10 mouse cellular contexts compared by ENCODE assay signal in genomic region chr7:119356251-119356650, GRCm38 (mm10).
DNase-seq lines count a peak whose midpoint lies in the region; ATAC-seq and TF ChIP-seq lines count a peak whose summit lies in the region.
"Had no signal": no experiment of that assay in that cellular context is flagged by ENCODE, and none has a peak within 500 bp of the region (broad histone marks: within the 10 kb centered on the region; RNA-seq: fewer than 3 reads in every experiment).

No protein-coding gene starts in this region.

- no peaks in the 10 kb centered on the region for H3K79me2 ChIP-seq in myocyte (ENCODE audit: control insufficient read depth, insufficient read depth)

- no peak overlapping the region for H3ac ChIP-seq in myocyte (ENCODE audit: control insufficient read depth, insufficient read length)

- no peaks in the 10 kb centered on the region for H3K9me3 ChIP-seq in kidney, postnatal 0 days (replicated peaks; ENCODE audit: low read length)
- no peaks in the 10 kb centered on the region for H3K9me3 ChIP-seq in intestine, postnatal 0 days (ENCODE audit: control insufficient read depth)
- H3K9me3 ChIP-seq: embryonic facial prominence, embryonic 13.5 days; limb, embryonic 13.5 days had no signal

- no peak for ATAC-seq in kidney, postnatal 0 days (replicated peaks; ENCODE audit: low FRiP score, low read depth)
- ATAC-seq in intestine, postnatal 0 days: no peak

- H3K4me2 ChIP-seq in kidney, postnatal 0 days (ENCODE audit: low read length): no peak overlapping the region
- H3K4me2 ChIP-seq in myocyte (ENCODE audit: low read depth): no peak overlapping the region
- no peak overlapping the region for H3K4me2 ChIP-seq in intestine, postnatal 0 days (replicated peaks; ENCODE audit: low read depth)
- H3K4me2 ChIP-seq: embryonic facial prominence, embryonic 13.5 days; limb, embryonic 13.5 days had no signal

- H3K36me3 ChIP-seq in kidney, postnatal 0 days (ENCODE audit: insufficient read depth, low read length): no peaks in the 10 kb centered on the region
- H3K36me3 ChIP-seq in myocyte (ENCODE audit: control insufficient read depth, insufficient read depth): no peaks in the 10 kb centered on the region
- no peaks in the 10 kb centered on the region for H3K36me3 ChIP-seq in intestine, postnatal 0 days (ENCODE audit: control insufficient read depth, insufficient read depth)
- H3K36me3 ChIP-seq: embryonic facial prominence, embryonic 13.5 days; limb, embryonic 13.5 days had no signal

- no peak overlapping the region for H3K4me3 ChIP-seq in kidney, postnatal 0 days (replicated peaks; ENCODE audit: low read depth, low read length)
- H3K4me3 ChIP-seq in myocyte: no peak overlapping the region
- H3K4me3 ChIP-seq in intestine, postnatal 0 days (ENCODE audit: low read depth, low read length): no peak overlapping the region
- H3K4me3 ChIP-seq: embryonic facial prominence, embryonic 13.5 days; gastrocnemius, adult 2 months; limb, embryonic 13.5 days had no signal

- no peak overlapping the region for H3K9ac ChIP-seq in kidney, postnatal 0 days (ENCODE audit: low read depth, low read length)
- no peak overlapping the region for H3K9ac ChIP-seq in intestine, postnatal 0 days (ENCODE audit: low read depth, low read length)
- H3K9ac ChIP-seq: embryonic facial prominence, embryonic 13.5 days; limb, embryonic 13.5 days had no signal

- no peak overlapping the region for H3K27ac ChIP-seq in kidney, postnatal 0 days
- no peak overlapping the region for H3K27ac ChIP-seq in intestine, postnatal 0 days (ENCODE audit: low read depth, low read length)
- H3K27ac ChIP-seq: embryonic facial prominence, embryonic 13.5 days; gastrocnemius, adult 2 months; limb, embryonic 13.5 days had no signal

- TF ChIP-seq POLR2A in myocyte (IDR thresholded peaks at IDR 0.05; ENCODE audit: insufficient read length, low read depth): no peak

- H3K4me1 ChIP-seq in kidney, postnatal 0 days (replicated peaks; ENCODE audit: insufficient read depth, low read length): no peaks in the 10 kb centered on the region
- no peaks in the 10 kb centered on the region for H3K4me1 ChIP-seq in intestine, postnatal 0 days (replicated peaks; ENCODE audit: control insufficient read depth, insufficient read depth, low read length)
- H3K4me1 ChIP-seq: embryonic facial prominence, embryonic 13.5 days; limb, embryonic 13.5 days had no signal

- H3K27me3 ChIP-seq in kidney, postnatal 0 days (ENCODE audit: insufficient read depth, low read length): no peaks in the 10 kb centered on the region
- no peaks in the 10 kb centered on the region for H3K27me3 ChIP-seq in myocyte (ENCODE audit: control insufficient read depth, insufficient read depth, insufficient read length)
- H3K27me3 ChIP-seq in intestine, postnatal 0 days (replicated peaks; ENCODE audit: control insufficient read depth, insufficient read depth, low read length): no peaks in the 10 kb centered on the region
- H3K27me3 ChIP-seq: embryonic facial prominence, embryonic 13.5 days; limb, embryonic 13.5 days had no signal

- no peak for TF ChIP-seq CTCF in kidney, postnatal 0 days (IDR thresholded peaks at IDR 0.05; ENCODE audit: low read depth)
- no peak for TF ChIP-seq CTCF in intestine, postnatal 0 days (IDR thresholded peaks at IDR 0.05; ENCODE audit: low read depth)

- DNase-seq in kidney, postnatal 0 days (ENCODE audit: low spot score): peak; percentile 29
- DNase-seq in kidney, adult 18-20 months: no peak
- DNase-seq in Muller cell, postnatal 12 days (ENCODE audit: inconsistent ontology term): peak; percentile 5
- peak; percentile 75 for DNase-seq in embryo, embryonic 10 days (ENCODE audit: low spot score)
- DNase-seq in spleen, postnatal 36 days (ENCODE audit: low spot score in 2 of 2): no peak
- DNase-seq: gastrocnemius, adult 2 months had no signal

TF ChIP-seq in myocyte, 11 proteins besides CTCF, POLR2A, EP300 and RAD21:
- peak; percentile 70 for TF ChIP-seq REST (IDR thresholded peaks at IDR 0.05; ENCODE audit: insufficient read depth, insufficient read length)
- TF ChIP-seq CEBPB (IDR thresholded peaks at IDR 0.05; ENCODE audit: insufficient read depth, poor library complexity, severe bottlenecking): no peak
TF ChIP-seq in myocyte: peak in this region for 1.

Comparison
In these comparisons a context has a peak if more than half of its experiments do, and no peak if none do; other contexts are left out.
1. DNase-seq: peak in kidney, postnatal 0 days (single experiment), Muller cell, postnatal 12 days (single experiment) and embryo, embryonic 10 days (single experiment); none in kidney, adult 18-20 months (single experiment) and spleen, postnatal 36 days (0 of 2).